Mouse (Mus musculus) lung, embryonic 14.5 days (tissue): ENCODE measurements around the gene Shc3. TPM values are rescaled to one million over a fixed set of nuclear protein-coding genes. Genes with fewer than 3 reads are reported as not detected.
A peak's percentile ranks its signal among the peaks of the same experiment; 100 is the strongest.

ENCODE experiments used
- ATAC-seq: fragments of 200-750 bp; cut with Nextera tagmentation; 2 replicates; pipeline ENCODE4 v1.8.0; 2017; ENCODE audit warnings: mild to moderate bottlenecking, moderate TSS enrichment, moderate library complexity; ENCODE audit not compliant: insufficient read depth
- DNase-seq: peaks from one replicate; pipeline ENCODE4 v3.0.0-alpha.2; 2015
- H3K27ac ChIP-seq: fragments of 300-500 bp; sonication (generic); 2 replicates; pipeline ENCODE4 v1.5.1; 2014; ENCODE audit warnings: low read depth, mild to moderate bottlenecking, moderate library complexity
- H3K27me3 ChIP-seq: fragments of 300-500 bp; sonication (generic); 2 replicates; pipeline ENCODE4 v1.6.1; 2014; ENCODE audit warnings: low read length, control low read depth; ENCODE audit not compliant: insufficient read depth
- H3K36me3 ChIP-seq: fragments of 300-500 bp; sonication (generic); 2 replicates; pipeline ENCODE4 v1.6.1; 2014; ENCODE audit warnings: control low read depth; ENCODE audit not compliant: insufficient read depth
- H3K4me1 ChIP-seq: fragments of 300-500 bp; sonication (generic); 2 replicates; pipeline ENCODE4 v1.6.1; 2014; ENCODE audit warnings: antibody characterized with exemption, control low read depth; ENCODE audit not compliant: insufficient read depth
- H3K4me2 ChIP-seq: fragments of 300-500 bp; sonication (generic); 2 replicates; pipeline ENCODE4 v1.6.1; 2014; ENCODE audit warnings: mild to moderate bottlenecking
- H3K4me3 ChIP-seq: fragments of 300-500 bp; sonication (generic); 2 replicates; pipeline ENCODE4 v1.5.1; 2014; ENCODE audit warnings: low read depth, low read length
- H3K9ac ChIP-seq: fragments of 300-500 bp; sonication (generic); 2 replicates; pipeline ENCODE4 v1.6.1; 2014
- H3K9me3 ChIP-seq: fragments of 300-500 bp; sonication (generic); 2 replicates; pipeline ENCODE4 v1.6.1; 2016; ENCODE audit warnings: low read depth, low read length, control low read depth
- CTCF ChIP-seq: IDR thresholded peaks from 2 replicates; pipeline ENCODE4 v1.5.1; 2016; ENCODE audit warnings: antibody characterized with exemption, low read depth
- WGBS: fragments of 180-500 bp; shearing (Covaris S2); extraction: QIAGEN DNeasy Blood & Tissue Kit; methylation state at CpG from one replicate; pipeline ENCODE4 v1.1.7; 2014; 5-methylcytosine and 5-hydroxymethylcytosine counted together
- polyA plus RNA-seq: library from polyadenylated mRNA; unstranded; fragments of >200 nt; fragmentation: Nextera tagmentation; extraction: Ambion mirVana; gene quantifications from 2 replicates; pipeline ENCODE4 v1.2.1, GENCODE M21; 2014

Gene Shc3
- polyA plus RNA-seq, 1 experiment from 2014 or later: not detected

DNA sequence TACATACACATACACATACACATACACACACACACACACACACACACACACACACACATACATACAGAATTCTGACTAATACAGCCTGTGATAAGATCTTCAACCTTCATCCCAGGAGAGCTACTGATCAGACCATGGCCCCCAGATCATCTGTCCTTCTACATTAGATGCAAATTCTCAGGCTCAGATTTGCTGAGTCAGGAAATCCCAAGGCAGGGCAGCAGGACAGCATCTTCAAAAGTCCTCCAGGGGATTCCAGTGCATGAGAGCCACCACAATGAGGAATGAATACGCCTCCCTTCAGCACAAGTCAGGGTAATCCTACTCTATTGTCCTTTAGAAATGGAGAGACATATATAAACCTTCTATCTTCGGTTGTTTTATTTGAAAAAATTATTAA lies 184.3 kb downstream of the Shc3 start:
- DNase-seq (no peak), ATAC-seq (no peak)
- H3K36me3 ChIP-seq: no peaks in the 10 kb centered on the region
- no peak overlapping the region for H3K4me3 ChIP-seq
- no peaks in the 10 kb centered on the region for H3K9me3 ChIP-seq
- H3K27me3 ChIP-seq: no peaks in the 10 kb centered on the region
- no peak overlapping the region for H3K9ac ChIP-seq
- TF ChIP-seq CTCF: no peak
- H3K27ac ChIP-seq: no peak overlapping the region
- H3K4me1 ChIP-seq: peaks cover 6% of the 10 kb centered on the region; the same call in 1 of the 2 replicates
- no peak overlapping the region for H3K4me2 ChIP-seq
- 78% methylated on average over 2 of the region's 2 CpGs for WGBS

GRCm38 (mm10) chr13:51381498-51381897 lies 187.7 kb downstream of the Shc3 start:
- WGBS: 38% methylated on average over 6 of the region's 6 CpGs

More at GRCm38 (mm10) chr13:51381498-51381897, 187.7 kb downstream of the Shc3 start:
- Histone ChIP-seq H3K4me2 (no peak overlapping the region), H3K4me1 (peaks cover 19% of the 10 kb centered on the region), H3K27me3 (no peaks in the 10 kb centered on the region), H3K36me3 (no peaks in the 10 kb centered on the region), H3K4me3 (no peak overlapping the region), H3K9ac (no peak overlapping the region), H3K27ac (no peak overlapping the region), H3K9me3 (no peaks in the 10 kb centered on the region)
- TF ChIP-seq CTCF: no peak
- no peak for ATAC-seq
- DNase-seq: peak; percentile 74

Other genes with a start within 250 kb of the Shc3 start
- gene S1pr3, start 160.8 kb downstream of the Shc3 start, polyA plus RNA-seq: 128 and 132 TPM in 2 replicates
- 426 and 436 TPM in 2 replicates for gene Cks2, start 75.8 kb upstream of the Shc3 start, polyA plus RNA-seq
- 26.1 and 31.3 TPM in 2 replicates for gene Secisbp2, start 82.3 kb upstream of the Shc3 start, polyA plus RNA-seq
- 12.0 and 12.3 TPM in 2 replicates for gene Sema4d, start 224.3 kb upstream of the Shc3 start, polyA plus RNA-seq